Mouse (Mus musculus) hindbrain, embryonic 14.5 days (tissue): ENCODE measurements around the gene Gipc2. TPM values are rescaled to one million over a fixed set of nuclear protein-coding genes. Genes with fewer than 3 reads are reported as not detected.
"Not testable (repeated sequence)": the region's sequence is repeated elsewhere in the genome, so short reads cannot be mapped to it uniquely, and the experiment has no call there.

Experiments used
- ATAC-seq: fragments of 200-750 bp; cut with Nextera tagmentation; 2 replicates; pipeline ENCODE4 v1.8.0; 2017; ENCODE audit warnings: moderate number of reproducible peaks, mild to moderate bottlenecking, moderate TSS enrichment, moderate library complexity; ENCODE audit not compliant: low FRiP score
- DNase-seq: peaks from one replicate; pipeline ENCODE4 v3.0.0-alpha.2; 2015; ENCODE audit warnings: low spot score
- H3K27ac ChIP-seq: fragments of 300-500 bp; sonication (generic); 2 replicates; pipeline ENCODE4 v1.5.1; 2014; ENCODE audit warnings: mild to moderate bottlenecking, moderate library complexity
- H3K27me3 ChIP-seq: fragments of 300-500 bp; sonication (generic); 2 replicates; pipeline ENCODE4 v1.6.1; 2014; ENCODE audit warnings: mild to moderate bottlenecking, low read length, mixed read lengths; ENCODE audit not compliant: control insufficient read depth, insufficient read depth
- H3K36me3 ChIP-seq: fragments of 300-500 bp; sonication (generic); replicated peaks from 2 replicates; pipeline ENCODE4 v1.6.1; 2014; ENCODE audit not compliant: control insufficient read depth, insufficient read depth
- H3K4me1 ChIP-seq: fragments of 300-500 bp; sonication (generic); replicated peaks from 2 replicates; pipeline ENCODE4 v1.6.1; 2014; ENCODE audit warnings: antibody characterized with exemption, low read length, mixed read lengths; ENCODE audit not compliant: control insufficient read depth, insufficient read depth
- H3K4me2 ChIP-seq: fragments of 300-500 bp; sonication (generic); replicated peaks from 2 replicates; pipeline ENCODE4 v1.6.1; 2014; ENCODE audit warnings: mild to moderate bottlenecking, moderate library complexity
- H3K4me3 ChIP-seq: fragments of 300-500 bp; sonication (generic); replicated peaks from 2 replicates; pipeline ENCODE4 v1.5.1; 2014; ENCODE audit warnings: mild to moderate bottlenecking, low read length
- H3K9ac ChIP-seq: fragments of 300-500 bp; sonication (generic); 2 replicates; pipeline ENCODE4 v1.6.1; 2014
- H3K9me3 ChIP-seq: fragments of 300-500 bp; sonication (generic); 2 replicates; pipeline ENCODE4 v1.6.1; 2016; ENCODE audit warnings: low read length; ENCODE audit not compliant: control insufficient read depth
- WGBS: fragments of 180-500 bp; shearing (Covaris S2); extraction: QIAGEN DNeasy Blood & Tissue Kit; methylation state at CpG from one replicate; pipeline ENCODE4 v1.1.7; 2014; 5-methylcytosine and 5-hydroxymethylcytosine counted together
- polyA plus RNA-seq: library from polyadenylated mRNA; unstranded; fragments of >200 nt; fragmentation: Nextera tagmentation; extraction: Ambion mirVana; gene quantifications from 2 replicates; pipeline ENCODE4 v1.2.1, GENCODE M21; 2014

Gipc2 gene
- polyA plus RNA-seq, 1 experiment from 2014 or later: 9.2 TPM

DNA sequence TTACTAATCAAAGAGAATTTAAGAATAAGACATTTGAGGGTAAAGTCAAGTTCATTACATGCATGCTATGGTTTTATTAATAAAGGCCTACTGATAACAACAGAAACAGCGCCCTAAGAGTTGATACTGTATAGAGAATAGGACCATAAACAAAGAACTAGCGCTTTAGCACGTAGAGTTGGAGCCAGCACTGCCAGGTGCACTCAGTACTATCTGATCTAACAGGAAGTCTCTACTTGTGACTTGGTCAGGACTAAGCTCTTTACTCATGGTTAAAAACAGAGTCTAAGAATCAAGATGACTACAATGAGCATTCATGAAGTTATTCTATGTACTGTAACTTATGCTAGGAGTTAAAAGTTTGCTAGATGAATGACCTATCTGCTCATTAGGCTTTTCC is 38.5 kb upstream of the Gipc2 start:
- Histone ChIP-seq H3K36me3 (no peaks in the 10 kb centered on the region), H3K4me3 (no peak overlapping the region), H3K4me1 (peaks cover 6% of the 10 kb centered on the region), H3K27ac (no peak overlapping the region), H3K27me3 (no peaks in the 10 kb centered on the region), H3K9ac (no peak overlapping the region), H3K4me2 (no peak overlapping the region), H3K9me3 (no peaks in the 10 kb centered on the region)
- no peak for DNase-seq
- ATAC-seq: no peak
- WGBS: 87% methylated on average over 3 of the region's 3 CpGs

DNA sequence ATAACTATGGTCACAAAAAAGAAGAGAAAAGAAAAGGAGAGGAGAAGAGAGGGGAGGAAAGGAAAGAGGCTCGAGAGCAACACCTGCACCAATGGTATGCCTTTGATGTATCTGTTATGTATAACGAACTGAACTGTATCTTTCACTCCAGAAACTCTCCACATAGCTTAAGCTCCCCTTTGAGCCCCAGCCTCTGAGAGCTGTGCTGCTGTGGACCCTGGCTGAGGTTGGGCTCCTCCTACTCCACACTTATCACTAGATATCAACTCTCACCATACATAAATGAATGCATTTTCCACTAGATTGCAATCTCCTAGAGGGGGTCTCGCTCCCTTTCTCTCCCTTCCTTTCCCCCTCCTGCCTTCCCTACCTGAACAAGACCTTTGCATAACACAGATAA is 38.0 kb upstream of the Gipc2 start:
- WGBS: 79% methylated on average over 3 of the region's 3 CpGs

DNA sequence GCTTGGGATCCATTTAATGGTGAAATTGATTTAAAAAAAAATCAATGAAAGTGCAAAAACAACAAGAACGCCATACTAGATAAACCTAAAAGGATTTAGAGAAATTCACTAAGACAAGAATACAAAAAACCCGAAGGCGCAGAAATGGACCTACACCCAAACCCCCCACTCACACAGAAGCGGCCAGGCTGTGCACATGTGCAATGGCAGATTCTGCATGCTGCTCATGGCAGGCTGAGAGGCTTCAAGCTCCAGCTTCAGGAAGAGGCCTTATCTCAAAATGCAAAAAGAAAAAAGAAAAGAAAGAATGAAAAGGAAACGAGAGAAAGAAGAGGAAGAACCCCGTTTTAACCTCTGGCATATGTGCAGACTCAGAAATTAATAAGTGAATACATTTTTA is 37.4 kb upstream of the Gipc2 start:
- no peaks in the 10 kb centered on the region for H3K9me3 ChIP-seq
- WGBS: 87% methylated on average over 6 of the region's 6 CpGs
- ATAC-seq: no peak
- no peak overlapping the region for H3K4me2 ChIP-seq
- H3K36me3 ChIP-seq: no peaks in the 10 kb centered on the region
- peaks cover 2% of the 10 kb centered on the region for H3K4me1 ChIP-seq
- H3K27ac ChIP-seq: no peak overlapping the region
- no peaks in the 10 kb centered on the region for H3K27me3 ChIP-seq
- no peak overlapping the region for H3K9ac ChIP-seq
- no peak overlapping the region for H3K4me3 ChIP-seq
- no peak for DNase-seq

More for the DNA sequence above, 38.0 kb upstream of the Gipc2 start:
- Histone ChIP-seq H3K9ac (no peak overlapping the region), H3K4me2 (no peak overlapping the region), H3K4me3 (no peak overlapping the region), H3K36me3 (no peaks in the 10 kb centered on the region), H3K4me1 (peaks cover 6% of the 10 kb centered on the region), H3K9me3 (no peaks in the 10 kb centered on the region), H3K27me3 (no peaks in the 10 kb centered on the region), H3K27ac (no peak overlapping the region)
- DNase-seq (no peak), ATAC-seq (no peak)

DNA sequence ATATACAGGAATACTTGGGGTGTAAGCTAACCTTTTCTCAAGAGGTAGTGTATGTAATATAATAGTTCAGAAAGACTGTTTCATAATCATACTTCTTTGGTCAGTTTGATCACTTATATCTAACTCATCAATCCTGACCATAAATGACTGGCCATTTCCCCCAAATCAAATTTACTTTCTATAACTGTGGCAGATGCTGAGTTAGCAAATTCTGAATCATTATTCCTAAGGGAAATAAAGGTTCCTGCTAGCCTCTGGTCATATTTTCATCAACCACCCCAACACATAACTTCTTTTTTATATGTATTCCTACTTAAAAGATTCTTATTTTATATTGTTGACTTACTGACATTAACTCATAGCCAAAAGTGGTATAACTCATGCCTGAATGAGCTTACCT is 36.9 kb upstream of the Gipc2 start:
- Histone ChIP-seq H3K36me3 (no peaks in the 10 kb centered on the region), H3K4me1 (no peaks in the 10 kb centered on the region), H3K27me3 (no peaks in the 10 kb centered on the region), H3K9ac (no peak overlapping the region), H3K9me3 (no peaks in the 10 kb centered on the region), H3K27ac (no peak overlapping the region), H3K4me2 (no peak overlapping the region), H3K4me3 (no peak overlapping the region)
- DNase-seq (no peak), ATAC-seq (no peak)

DNA sequence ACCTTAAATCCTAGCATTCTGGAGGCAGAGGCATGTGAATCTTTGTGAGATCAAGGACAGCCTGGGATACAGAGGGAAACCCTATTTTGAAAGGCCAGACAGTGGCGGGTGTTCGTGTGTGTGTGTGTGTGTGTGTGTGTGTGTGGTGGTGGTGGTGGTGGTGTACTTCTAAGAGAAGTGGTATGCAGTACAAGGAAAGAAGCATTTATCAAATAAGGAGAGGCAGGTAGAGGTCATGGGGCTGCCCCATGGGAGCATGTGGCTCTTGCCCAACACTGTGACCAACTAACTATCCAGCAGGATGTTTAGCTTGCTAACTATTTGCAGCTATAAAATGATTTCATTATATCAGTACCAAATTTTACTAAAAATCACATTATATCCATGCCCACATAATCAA is 35.6 kb upstream of the Gipc2 start:
- H3K4me1 ChIP-seq: no peaks in the 10 kb centered on the region

DNA sequence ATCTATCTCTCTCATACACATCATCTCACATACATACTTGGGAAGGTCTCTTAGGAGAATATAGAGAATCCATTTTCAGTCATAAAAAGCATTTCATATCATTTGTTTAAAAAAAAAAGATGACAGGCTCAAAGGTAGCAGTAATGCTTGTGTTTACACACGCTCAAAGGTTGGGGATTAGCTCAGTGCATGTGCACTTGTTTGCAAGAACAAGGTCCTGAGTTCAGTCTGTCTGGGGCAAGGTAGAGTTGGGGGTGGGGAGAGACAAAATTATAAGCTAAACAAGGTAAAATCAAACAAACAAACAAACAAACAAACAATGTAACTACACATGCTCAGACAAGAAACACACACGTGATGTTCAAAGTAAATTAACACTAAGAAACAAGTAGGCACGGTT is 35.2 kb upstream of the Gipc2 start:
- Histone ChIP-seq H3K27ac (no peak overlapping the region), H3K9me3 (no peaks in the 10 kb centered on the region), H3K9ac (no peak overlapping the region), H3K4me2 (no peak overlapping the region), H3K4me1 (no peaks in the 10 kb centered on the region), H3K27me3 (no peaks in the 10 kb centered on the region), H3K36me3 (no peaks in the 10 kb centered on the region), H3K4me3 (no peak overlapping the region)
- DNase-seq: no peak
- no peak for ATAC-seq
- 91% methylated on average over 3 of the region's 3 CpGs for WGBS

More for the DNA sequence above, 35.6 kb upstream of the Gipc2 start:
- no peaks in the 10 kb centered on the region for H3K9me3 ChIP-seq
- no peak for ATAC-seq
- WGBS: 83% methylated on average over 2 of the region's 2 CpGs
- H3K36me3 ChIP-seq: no peaks in the 10 kb centered on the region
- H3K27ac ChIP-seq: no peak overlapping the region
- H3K4me2 ChIP-seq: no peak overlapping the region
- H3K9ac ChIP-seq: no peak overlapping the region
- H3K4me3 ChIP-seq: no peak overlapping the region
- H3K27me3 ChIP-seq: no peaks in the 10 kb centered on the region
- no peak for DNase-seq

DNA sequence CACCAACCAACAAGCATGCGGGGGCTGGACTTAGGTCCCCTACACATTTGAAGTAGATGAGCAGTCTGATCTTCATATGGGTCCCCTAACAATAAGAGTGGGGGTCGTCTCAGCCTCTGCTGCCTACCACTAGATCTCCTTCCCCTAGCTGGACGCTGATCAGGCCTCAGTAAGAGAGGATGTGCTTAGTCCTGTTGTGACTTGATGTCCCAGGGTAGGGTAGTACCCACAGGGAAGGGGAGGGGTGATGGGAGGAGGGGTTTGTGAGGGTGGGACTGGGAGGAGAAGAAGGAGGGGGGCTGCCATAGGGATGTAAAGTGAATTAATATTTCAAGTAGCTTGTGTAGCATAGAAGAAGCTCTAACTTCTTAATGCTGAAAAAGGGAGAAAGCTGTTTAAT is 33.1 kb upstream of the Gipc2 start:
- 0 out of 2 replicates have a peak, but pooled peaks cover 3% of the 10 kb centered on the region for H3K4me1 ChIP-seq
- no peaks in the 10 kb centered on the region for H3K9me3 ChIP-seq
- H3K36me3 ChIP-seq: no peaks in the 10 kb centered on the region
- no peak overlapping the region for H3K9ac ChIP-seq
- WGBS: 50% methylated on average over 3 of the region's 3 CpGs
- no peaks in the 10 kb centered on the region for H3K27me3 ChIP-seq
- no peak overlapping the region for H3K27ac ChIP-seq
- H3K4me2 ChIP-seq: no peak overlapping the region
- H3K4me3 ChIP-seq: no peak overlapping the region
- DNase-seq (no peak), ATAC-seq (no peak)

DNA sequence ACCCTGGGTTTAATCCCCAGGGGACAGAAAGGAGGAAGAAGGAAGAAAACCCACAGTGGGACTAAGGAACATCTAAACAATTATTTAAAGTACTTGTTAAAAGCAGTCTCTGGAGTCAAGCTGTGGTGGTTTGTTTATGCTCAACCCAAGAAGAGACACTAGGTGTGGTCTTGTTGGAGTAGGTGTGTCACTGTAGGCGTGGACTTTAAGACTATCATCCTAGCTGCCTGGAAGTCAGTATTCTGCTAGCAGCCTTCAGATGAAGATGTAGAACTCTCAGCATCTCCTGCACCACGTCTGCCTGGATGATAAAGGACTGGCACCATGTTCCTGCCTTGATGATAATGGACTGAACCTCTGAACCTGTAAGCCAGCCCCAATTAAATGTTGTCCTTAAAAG is 31.2 kb upstream of the Gipc2 start:
- not testable (repeated sequence) for H3K4me2 ChIP-seq, ATAC-seq, H3K4me3 ChIP-seq, H3K9me3 ChIP-seq, H3K9ac ChIP-seq, H3K27ac ChIP-seq, H3K4me1 ChIP-seq, H3K36me3 ChIP-seq, H3K27me3 ChIP-seq, DNase-seq
- 32% methylated on average over 2 of the region's 2 CpGs for WGBS

DNA sequence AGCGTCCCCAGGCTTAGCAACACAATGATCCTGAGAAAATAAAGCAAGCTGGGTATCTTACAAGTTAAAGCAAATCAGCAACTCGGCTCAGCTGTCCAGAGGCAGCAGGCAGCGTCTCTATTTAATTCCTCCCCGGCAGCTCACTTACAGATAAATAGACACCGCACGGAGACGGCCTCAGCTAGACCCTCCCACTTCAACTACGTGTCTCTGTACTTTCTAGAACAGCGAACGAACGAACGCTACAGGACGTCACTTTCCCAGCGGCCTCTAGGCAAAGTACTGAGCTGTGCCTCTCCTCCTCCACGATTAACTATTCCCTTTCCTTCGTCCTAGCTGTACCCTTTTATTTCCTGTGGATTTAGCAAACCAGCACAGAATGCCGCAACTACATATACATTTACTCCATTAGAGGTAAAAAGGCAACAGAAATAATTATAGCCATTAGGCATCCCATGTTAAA is 27.6 kb upstream of the Gipc2 start:
- ATAC-seq (peak; percentile 99), DNase-seq (peak; percentile 93)

DNA sequence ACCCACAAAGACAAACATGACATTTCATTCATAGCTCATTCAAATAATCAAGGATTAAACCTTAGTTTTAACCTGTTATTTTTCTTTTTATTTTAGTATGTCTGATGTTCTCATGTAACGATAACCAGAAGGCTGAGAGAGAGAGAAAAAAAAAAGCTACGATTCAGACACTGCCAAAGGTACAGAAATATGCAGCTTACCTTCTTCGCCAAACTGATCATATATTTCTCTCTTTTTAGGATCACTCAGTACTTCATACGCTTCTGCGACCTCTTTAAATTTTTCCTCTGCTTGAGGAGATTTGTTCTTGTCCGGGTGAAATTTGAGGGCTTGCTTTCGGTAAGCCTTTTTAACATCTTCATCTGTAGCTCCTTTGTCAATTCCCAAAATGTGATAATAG is 27.1 kb upstream of the Gipc2 start:
- Histone ChIP-seq H3K4me3 (peak overlapping the region; percentile 40), H3K4me2 (peak overlapping the region; percentile 67), H3K9me3 (no peaks in the 10 kb centered on the region), H3K27me3 (no peaks in the 10 kb centered on the region), H3K36me3 (no peaks in the 10 kb centered on the region), H3K4me1 (peaks cover 23% of the 10 kb centered on the region), H3K9ac (peak overlapping the region; percentile 78), H3K27ac (peak overlapping the region; percentile 72)
- no peak for ATAC-seq
- 11% methylated on average over 7 of the region's 7 CpGs for WGBS
- no peak for DNase-seq

More for the DNA sequence above, 27.6 kb upstream of the Gipc2 start:
- Histone ChIP-seq H3K4me1 (peaks cover 23% of the 10 kb centered on the region), H3K27ac (peak overlapping the region; percentile 72), H3K27me3 (no peaks in the 10 kb centered on the region), H3K4me2 (peak overlapping the region; percentile 67), H3K4me3 (peak overlapping the region; percentile 40), H3K9ac (peak overlapping the region; percentile 78), H3K36me3 (no peaks in the 10 kb centered on the region), H3K9me3 (no peaks in the 10 kb centered on the region)
- WGBS: 1% methylated on average over 17 of the region's 17 CpGs
